Mouse (Mus musculus): ENCODE data around the gene Slc7a6.

GRCm38 (mm10) chr8:106186394-106186793, 17.7 kb downstream of the Slc7a6 start:
- TF ChIP-seq CTCF (conservative IDR thresholded peaks at IDR 0.05; ENCODE audit: low read length) (no peak), NANOG (IDR thresholded peaks at IDR 0.05; ENCODE audit: borderline replicate concordance, low read length) (no peak)
